Mouse (Mus musculus): ENCODE data around the gene Auts2. TPM values are rescaled to one million over a fixed set of nuclear protein-coding genes. Genes with fewer than 3 reads are reported as not detected.

Auts2 gene
- polyA plus RNA-seq, 2 experiments, result 38.3 to 50.8 TPM

DNA sequence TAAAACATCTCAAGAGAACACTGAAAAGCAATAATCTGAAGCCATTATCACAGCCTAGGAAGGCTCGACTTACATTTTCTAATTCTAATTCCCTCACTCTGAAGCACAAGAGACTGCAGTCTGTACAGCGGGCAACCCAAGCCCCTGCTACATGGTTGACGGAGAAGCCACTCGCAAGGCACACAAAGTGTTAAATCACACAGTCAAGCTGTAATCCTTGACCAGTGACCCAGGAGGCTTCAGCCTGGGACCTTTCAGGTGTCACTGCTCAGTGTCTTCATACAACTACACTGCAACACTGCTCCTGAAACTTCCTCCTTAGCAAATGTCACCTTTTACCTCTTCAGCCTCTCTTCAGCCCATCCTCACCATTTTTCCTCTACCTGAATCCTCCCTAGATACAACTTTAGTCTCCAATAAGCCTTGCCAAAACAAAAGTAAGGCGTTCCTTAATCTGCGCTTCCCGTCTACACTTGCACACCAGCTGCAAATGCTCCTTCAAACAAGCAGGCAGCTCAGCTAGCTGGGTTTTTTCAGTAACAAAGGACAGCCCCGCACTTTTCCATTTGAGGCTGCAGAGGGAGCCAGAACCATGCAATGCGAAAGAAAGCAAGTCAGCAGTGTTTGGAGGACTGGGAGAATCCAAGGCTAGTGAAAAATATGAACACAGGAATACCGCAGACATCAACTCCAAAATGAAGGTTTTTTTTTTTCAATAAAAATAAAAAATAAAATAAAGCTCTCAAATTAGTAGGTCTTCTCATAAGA, 311.7 kb downstream of the Auts2 start:
- Histone ChIP-seq H3K4me2 (replicated peaks; ENCODE audit: low read depth, low read length, severe bottlenecking) (no peak overlapping the region), H3K9ac (ENCODE audit: low read depth, low read length, severe bottlenecking) (no peak overlapping the region), H3K27ac (replicated peaks; ENCODE audit: low read depth, low read length) (no peak overlapping the region), H3K36me3 (ENCODE audit: control insufficient read depth, insufficient read depth, low read length) (no peaks in the 10 kb centered on the region), H3K4me1 (ENCODE audit: control insufficient read depth, insufficient read depth, low read length) (peaks cover 16% of the 10 kb centered on the region), H3K9me3 (ENCODE audit: control insufficient read depth, low read length) (no peaks in the 10 kb centered on the region), H3K27me3 (ENCODE audit: control insufficient read depth, insufficient read depth, low read length) (no peaks in the 10 kb centered on the region), H3K4me3 (replicated peaks; ENCODE audit: low read length) (no peak overlapping the region)
- ATAC-seq (ENCODE audit: low FRiP score, low read depth), result peak; percentile 73
- peak; percentile 74 for DNase-seq (ENCODE audit: low spot score)
- WGBS, result 34% methylated on average over 10 of the region's 10 CpGs
- no peak for TF ChIP-seq POLR2A (IDR thresholded peaks at IDR 0.05; ENCODE audit: borderline replicate concordance, extremely low read depth, insufficient read depth, insufficient read length)

- WGBS, result 28% methylated on average over 8 of the region's 8 CpGs
- peak; percentile 12; the same call in 1 of the 2 replicates for ATAC-seq (ENCODE audit: low FRiP score, low read depth)
- Histone ChIP-seq H3K4me2 (replicated peaks; ENCODE audit: low read depth, low read length, severe bottlenecking) (no peak overlapping the region), H3K9ac (ENCODE audit: low read depth, low read length, severe bottlenecking) (no peak overlapping the region), H3K27ac (replicated peaks; ENCODE audit: low read depth, low read length) (0 out of 2 replicates have a peak overlapping the region, but pooled peaks have one; percentile 9), H3K4me1 (ENCODE audit: control insufficient read depth, insufficient read depth, low read length) (peaks cover 16% of the 10 kb centered on the region), H3K4me3 (replicated peaks; ENCODE audit: low read length) (no peak overlapping the region), H3K36me3 (ENCODE audit: control insufficient read depth, insufficient read depth, low read length) (no peaks in the 10 kb centered on the region), H3K27me3 (ENCODE audit: control insufficient read depth, insufficient read depth, low read length) (no peaks in the 10 kb centered on the region), H3K9me3 (ENCODE audit: control insufficient read depth, low read length) (no peaks in the 10 kb centered on the region)
- DNase-seq (ENCODE audit: low spot score), result peak; percentile 38
- no peak for TF ChIP-seq POLR2A (IDR thresholded peaks at IDR 0.05; ENCODE audit: borderline replicate concordance, extremely low read depth, insufficient read depth, insufficient read length)
Observed at GRCm38 (mm10) chr5:132229644-132230357, 313.3 kb downstream of the Auts2 start.

- no peak for TF ChIP-seq POLR2A (IDR thresholded peaks at IDR 0.05; ENCODE audit: borderline replicate concordance, extremely low read depth, insufficient read depth, insufficient read length)
- no peak for DNase-seq (ENCODE audit: low spot score)
- no peak for ATAC-seq (ENCODE audit: low FRiP score, low read depth)
- 74% methylated on average over 1 of the region's 1 CpGs for WGBS
- Histone ChIP-seq H3K4me2 (replicated peaks; ENCODE audit: low read depth, low read length, severe bottlenecking) (no peak overlapping the region), H3K4me1 (ENCODE audit: control insufficient read depth, insufficient read depth, low read length) (peaks cover 16% of the 10 kb centered on the region), H3K27ac (replicated peaks; ENCODE audit: low read depth, low read length) (no peak overlapping the region), H3K4me3 (replicated peaks; ENCODE audit: low read length) (no peak overlapping the region), H3K9ac (ENCODE audit: low read depth, low read length, severe bottlenecking) (no peak overlapping the region), H3K36me3 (ENCODE audit: control insufficient read depth, insufficient read depth, low read length) (no peaks in the 10 kb centered on the region), H3K9me3 (ENCODE audit: control insufficient read depth, low read length) (no peaks in the 10 kb centered on the region), H3K27me3 (ENCODE audit: control insufficient read depth, insufficient read depth, low read length) (no peaks in the 10 kb centered on the region)
Observed at GRCm38 (mm10) chr5:132229023-132229422, 314.1 kb downstream of the Auts2 start.

GRCm38 (mm10) chr5:132220376-132220930, 322.7 kb downstream of the Auts2 start:
- H3K4me1 ChIP-seq (ENCODE audit: control insufficient read depth, insufficient read depth, low read length), result no peaks in the 10 kb centered on the region
- no peak overlapping the region for H3K9ac ChIP-seq (ENCODE audit: low read depth, low read length, severe bottlenecking)
- 80% methylated on average over 12 of the region's 12 CpGs for WGBS
- ATAC-seq (ENCODE audit: low FRiP score, low read depth) (no peak), DNase-seq (ENCODE audit: low spot score) (no peak)
- no peaks in the 10 kb centered on the region for H3K27me3 ChIP-seq (ENCODE audit: control insufficient read depth, insufficient read depth, low read length)
- TF ChIP-seq POLR2A (IDR thresholded peaks at IDR 0.05; ENCODE audit: borderline replicate concordance, extremely low read depth, insufficient read depth, insufficient read length), result no peak
- H3K4me2 ChIP-seq (replicated peaks; ENCODE audit: low read depth, low read length, severe bottlenecking), result no peak overlapping the region
- no peak overlapping the region for H3K27ac ChIP-seq (replicated peaks; ENCODE audit: low read depth, low read length)
- H3K4me3 ChIP-seq (replicated peaks; ENCODE audit: low read length), result no peak overlapping the region
- H3K36me3 ChIP-seq (ENCODE audit: control insufficient read depth, insufficient read depth, low read length), result no peaks in the 10 kb centered on the region
- H3K9me3 ChIP-seq (ENCODE audit: control insufficient read depth, low read length), result no peaks in the 10 kb centered on the region

- Histone ChIP-seq H3K9ac (ENCODE audit: low read depth, low read length, severe bottlenecking) (no peak overlapping the region), H3K4me1 (ENCODE audit: control insufficient read depth, insufficient read depth, low read length) (0 out of 2 replicates have a peak, but pooled peaks cover 10% of the 10 kb centered on the region), H3K27me3 (ENCODE audit: control insufficient read depth, insufficient read depth, low read length) (no peaks in the 10 kb centered on the region), H3K4me3 (replicated peaks; ENCODE audit: low read length) (no peak overlapping the region), H3K9me3 (ENCODE audit: control insufficient read depth, low read length) (no peaks in the 10 kb centered on the region), H3K36me3 (ENCODE audit: control insufficient read depth, insufficient read depth, low read length) (no peaks in the 10 kb centered on the region), H3K27ac (replicated peaks; ENCODE audit: low read depth, low read length) (no peak overlapping the region), H3K4me2 (replicated peaks; ENCODE audit: low read depth, low read length, severe bottlenecking) (no peak overlapping the region)
- DNase-seq (ENCODE audit: low spot score), result no peak
- 93% methylated on average over 2 of the region's 2 CpGs for WGBS
- ATAC-seq (ENCODE audit: low FRiP score, low read depth), result no peak
- no peak for TF ChIP-seq POLR2A (IDR thresholded peaks at IDR 0.05; ENCODE audit: borderline replicate concordance, extremely low read depth, insufficient read depth, insufficient read length)
Observed at GRCm38 (mm10) chr5:132216143-132216542, 327.0 kb downstream of the Auts2 start.

All from limb, embryonic 14.5 days (tissue).